Mouse (Mus musculus) lung, postnatal 36 days (tissue): Measurements from ENCODE around the gene Adarb1.

Source experiments
- DNase-seq: peaks from one replicate; pipeline ENCODE4 v3.0.0; 2022; ENCODE audit warnings: mixed read lengths

The Adarb1 gene

DNA sequence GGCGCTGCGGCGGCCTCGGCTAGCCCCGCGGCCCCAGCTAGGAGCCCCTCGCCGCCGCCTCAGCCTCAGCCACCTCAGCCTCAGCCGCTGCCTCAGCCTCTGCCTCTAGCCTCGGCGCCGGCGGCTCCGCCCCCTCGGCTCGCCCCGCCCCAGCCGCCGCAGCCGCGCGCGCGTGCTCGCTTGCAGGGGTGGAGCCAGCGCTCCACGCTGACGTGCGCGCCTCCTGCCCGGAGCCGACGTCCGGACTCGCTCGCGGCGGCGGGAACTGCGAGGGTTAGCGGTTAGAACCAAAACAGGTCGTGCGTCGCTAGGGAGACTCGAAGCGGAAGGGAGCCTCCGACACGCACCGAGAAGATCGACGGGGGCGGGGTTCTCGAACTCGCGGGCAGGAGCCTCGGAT is at the start of gene Adarb1:
Gene Adarb1, minus strand, starts transcription at position 133 of the 400 bp plus-strand sequence.
- peak; percentile 90 for DNase-seq

DNA sequence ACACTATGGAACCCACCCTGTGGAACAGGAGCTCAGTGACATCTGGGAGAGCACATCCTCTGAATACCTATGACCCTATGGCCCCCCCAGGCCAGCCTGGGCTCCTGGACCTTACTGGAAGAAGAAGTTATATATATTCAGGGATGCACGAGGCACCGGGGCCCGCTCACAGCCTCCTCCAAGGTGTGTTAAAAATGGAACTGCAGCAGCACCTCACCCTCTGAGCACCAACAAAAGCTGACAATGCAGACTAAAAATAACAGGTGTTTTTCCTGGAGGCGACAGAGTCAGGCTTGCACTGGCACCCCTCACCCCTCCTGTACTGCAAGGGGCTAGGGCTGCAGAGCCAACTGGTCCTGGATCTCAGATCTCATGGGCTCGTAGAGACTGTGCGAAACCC is 49.3 kb upstream of the Adarb1 start:
- DNase-seq, result no peak

DNA sequence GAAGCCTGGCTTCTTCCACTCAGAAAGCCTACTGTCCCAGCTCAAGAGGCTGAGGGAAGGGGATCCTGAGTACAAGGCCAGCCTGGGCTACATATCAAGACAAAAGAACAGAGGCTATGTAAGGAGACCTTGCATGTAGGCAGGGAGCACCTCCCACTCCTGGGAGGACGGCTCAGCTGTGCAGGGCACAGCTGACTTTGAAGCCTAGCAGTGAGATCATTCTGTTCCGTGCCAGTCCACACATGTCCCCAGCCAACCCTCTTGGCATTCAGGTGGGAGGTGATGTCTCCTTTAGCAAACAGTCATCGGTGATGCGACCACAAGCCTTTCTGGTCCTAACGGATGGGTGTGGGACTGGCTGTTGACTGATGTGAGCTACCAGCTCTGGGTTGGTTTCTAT is 47.8 kb upstream of the Adarb1 start:
- no peak for DNase-seq

DNA sequence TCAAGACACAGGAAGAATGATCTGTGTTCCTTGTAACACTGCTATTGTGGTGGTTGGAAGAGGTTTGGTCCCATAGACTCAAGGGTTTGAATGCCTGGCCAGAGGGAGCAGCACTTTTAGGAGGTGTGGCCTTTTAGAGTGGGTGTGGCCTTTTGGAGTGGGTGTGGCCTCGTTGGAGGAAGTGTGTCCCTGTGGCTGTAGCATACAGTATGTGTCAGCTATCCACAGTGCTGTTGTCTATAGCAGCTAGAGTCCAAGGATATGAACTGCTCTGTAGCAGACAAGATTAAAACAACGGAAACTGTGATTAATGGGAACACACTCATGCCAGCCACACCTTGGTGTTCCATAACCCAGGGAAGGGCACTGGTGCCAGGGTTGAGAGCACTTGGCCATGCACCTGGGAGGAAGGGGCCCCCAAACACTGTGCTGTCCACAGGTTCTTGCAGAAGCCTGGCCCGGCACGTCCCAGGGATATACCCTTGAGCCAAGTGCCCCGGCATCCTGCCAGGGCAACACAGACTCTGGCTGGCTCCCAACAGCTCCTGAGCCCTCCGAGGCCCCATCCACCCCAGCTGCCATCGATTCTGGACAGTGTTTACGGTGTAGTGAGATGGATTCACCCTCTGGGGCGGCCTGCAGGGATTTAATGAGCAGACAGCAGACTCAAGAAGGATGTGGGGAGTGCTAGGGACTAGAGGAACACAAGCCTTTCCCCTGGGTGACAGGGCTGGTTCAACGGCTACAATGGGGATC is 46.3 kb upstream of the Adarb1 start:
- DNase-seq, result peak; percentile 74

DNA sequence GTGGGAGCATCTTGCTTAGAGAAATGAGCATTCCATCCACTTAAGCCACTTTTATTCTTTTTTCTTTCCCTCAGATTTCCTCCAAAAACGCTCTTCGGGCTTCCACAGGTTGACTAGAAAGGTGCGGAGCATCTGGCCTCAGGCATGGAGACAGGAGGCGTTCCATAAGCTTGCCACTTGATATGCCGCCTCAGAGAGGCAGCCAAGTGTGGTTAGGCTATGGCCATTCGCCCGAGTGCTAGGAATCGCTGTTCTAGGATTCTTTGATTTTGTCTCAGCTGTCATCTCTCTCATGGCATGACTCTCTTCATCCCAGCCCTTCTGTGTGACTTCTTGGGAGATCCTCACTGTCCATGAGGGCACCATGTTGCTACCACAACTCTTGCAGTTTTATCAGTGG is 43.1 kb upstream of the Adarb1 start:
- DNase-seq, result no peak

DNA sequence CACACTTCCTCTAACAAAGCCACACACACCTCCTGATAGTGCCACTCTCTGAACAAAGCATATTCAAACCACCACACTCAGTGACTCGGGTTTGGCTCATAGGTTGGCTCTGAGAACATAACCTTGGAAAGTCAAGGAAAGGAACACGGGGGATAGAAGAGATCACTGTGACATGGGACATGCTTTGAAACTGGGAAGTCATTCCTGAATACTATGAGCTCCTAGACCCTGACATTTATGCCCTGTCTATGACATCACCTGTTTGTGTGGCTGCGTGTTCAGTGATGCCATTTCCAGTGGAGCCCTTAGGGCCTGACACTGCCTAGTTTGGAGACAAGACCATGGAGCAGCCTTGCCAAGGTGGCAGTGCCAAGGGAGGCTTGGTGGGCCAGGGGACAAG is 39.6 kb upstream of the Adarb1 start:
- DNase-seq, result no peak

DNA sequence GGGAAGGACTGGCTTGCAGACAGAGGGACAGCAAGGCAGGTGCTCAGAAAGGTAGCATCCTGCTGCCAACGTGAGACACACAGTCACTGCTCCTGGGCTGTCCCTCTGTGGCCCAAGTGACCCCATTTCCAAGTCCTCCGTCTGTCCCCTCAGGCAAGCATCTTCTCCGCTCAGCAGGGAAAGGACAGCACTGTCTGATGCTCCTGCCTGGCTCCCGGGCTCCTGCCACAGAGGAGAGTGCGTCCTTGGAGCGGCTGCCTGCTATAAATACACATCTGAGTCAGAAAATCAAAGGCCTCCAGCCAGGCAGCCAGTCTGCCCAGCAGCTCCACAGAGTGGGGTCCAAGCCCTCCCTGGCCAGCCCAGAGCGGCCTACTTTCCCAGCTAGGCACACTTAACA is 38.4 kb upstream of the Adarb1 start:
- no peak for DNase-seq

DNA sequence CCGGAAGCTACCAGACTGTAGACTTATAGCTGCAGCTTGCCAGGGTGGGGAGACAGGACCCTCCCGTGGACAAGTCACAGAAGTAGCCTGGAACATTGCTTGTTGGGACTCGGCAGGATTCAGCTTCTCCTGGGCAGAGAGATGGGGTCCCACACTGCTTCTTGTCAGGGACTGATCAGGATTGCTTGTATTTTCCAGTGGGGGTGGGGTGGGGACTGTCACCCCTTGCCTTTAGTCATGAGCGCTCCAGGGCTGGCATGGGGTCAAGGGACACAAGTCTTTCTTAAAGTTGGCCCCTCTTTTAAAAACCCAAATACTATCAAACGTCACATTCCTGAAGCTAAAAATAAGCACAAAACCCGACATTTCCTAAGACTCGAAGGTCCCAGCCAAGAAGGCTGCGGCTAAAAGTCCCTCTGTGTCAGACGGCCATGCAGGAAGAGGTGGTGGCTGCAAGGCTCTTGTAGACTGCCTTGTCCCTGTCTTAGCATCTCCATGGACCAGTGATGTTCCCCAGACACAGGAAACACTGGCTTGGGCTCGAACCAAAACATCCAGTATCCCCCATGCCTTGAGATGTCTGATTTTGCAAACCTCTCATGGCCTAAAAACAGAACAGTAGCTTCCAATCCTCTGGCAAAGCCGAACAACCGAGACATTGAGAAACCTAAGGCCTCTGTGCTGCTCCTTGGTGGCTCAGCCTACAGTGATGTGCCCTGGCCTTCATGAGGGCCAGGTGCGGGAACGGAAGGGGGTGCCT is 37.4 kb upstream of the Adarb1 start:
- peak; percentile 55 for DNase-seq

DNA sequence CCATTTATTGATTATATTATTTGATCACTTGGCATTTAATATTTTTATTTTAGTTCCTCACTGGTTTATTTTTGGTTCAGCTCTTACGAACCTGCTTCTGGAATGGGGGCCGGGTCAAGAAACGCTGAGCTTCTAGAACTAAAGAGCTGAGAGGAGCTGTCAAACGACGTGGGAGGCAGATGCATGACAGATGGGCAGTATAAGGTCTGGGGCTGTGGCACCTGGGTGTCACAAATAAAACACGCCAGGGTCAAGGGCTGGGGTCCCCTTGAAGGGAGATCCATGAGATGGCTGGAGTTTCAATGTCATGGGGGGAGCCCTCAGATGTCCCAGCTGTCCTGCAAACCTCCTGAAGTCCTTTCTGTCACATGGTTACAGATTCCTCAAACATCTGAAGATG is 36.7 kb upstream of the Adarb1 start:
- no peak for DNase-seq

DNA sequence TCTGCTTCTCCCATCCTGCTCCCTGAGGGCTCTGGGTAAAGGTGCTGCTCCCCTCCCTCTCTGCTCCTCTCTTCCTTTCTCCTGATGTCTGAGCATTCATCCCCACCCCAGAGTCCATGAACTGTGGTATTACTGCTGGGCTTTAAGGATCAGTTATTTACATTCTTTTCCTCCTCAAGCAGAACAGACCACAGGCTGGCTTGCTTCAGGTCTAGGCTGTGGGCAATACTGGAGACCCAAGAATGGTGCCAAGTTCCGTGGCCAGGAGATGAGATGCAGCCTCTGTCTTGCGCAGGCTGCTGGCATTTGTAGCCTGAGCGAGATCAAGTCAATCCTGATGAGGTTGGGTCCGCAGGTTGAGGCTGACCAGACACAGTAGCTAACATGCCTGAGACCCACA is 33.8 kb upstream of the Adarb1 start:
- no peak for DNase-seq

DNA sequence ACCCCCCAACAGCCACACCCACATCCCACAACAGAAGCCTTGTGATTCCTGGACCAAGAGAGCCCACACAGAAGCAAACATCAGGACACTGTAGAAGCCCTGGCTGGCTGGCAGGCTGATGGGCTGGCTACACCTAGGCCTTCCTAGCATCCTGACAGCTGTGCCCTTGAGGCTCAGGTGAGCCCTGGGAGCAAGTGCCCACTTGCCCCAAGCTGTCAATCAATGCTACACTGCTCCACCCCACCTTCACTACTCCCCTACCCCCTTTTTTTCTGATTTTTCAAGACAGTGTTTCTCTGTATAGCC is 32.0 kb upstream of the Adarb1 start:
- DNase-seq, result no peak

DNA sequence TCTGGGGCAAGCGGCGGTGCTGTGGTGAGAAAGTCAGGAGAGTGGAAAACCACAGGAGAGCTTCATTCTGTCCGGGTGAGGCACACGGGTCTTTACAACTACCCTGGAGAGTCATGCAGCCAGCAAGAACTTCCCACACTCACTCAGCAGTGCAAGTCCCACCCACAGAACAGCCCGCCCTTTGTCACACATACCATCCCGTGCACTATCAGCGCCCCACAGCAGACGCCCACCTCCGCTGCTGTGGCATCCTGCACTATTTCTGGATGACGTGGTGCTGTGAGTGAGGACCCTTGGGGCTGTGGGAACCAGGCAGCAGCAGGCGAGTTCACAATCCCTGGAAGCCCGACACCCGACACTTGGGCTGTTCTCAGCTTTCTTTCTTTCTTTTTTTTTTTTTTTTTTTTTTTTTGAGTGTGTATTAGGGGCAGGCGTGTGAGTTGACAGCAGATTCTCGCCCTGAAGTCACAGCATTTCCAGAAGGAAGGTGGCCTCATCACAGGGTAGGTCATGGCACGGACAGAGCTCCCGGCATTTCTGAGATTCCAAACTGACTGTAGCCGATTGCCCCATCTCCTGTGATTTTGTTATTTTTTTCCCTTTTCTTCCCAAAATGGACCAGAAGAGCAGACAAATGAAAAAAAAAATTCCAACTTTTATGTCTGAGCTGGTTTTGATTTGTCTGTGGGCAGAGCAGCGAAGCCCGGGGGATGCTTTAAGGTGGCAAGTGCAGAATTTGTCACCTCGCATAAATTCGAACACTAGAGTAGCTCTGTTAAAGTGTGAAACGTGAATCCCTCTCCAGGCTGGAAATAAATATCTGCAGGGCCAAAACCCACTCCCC is 31.5 kb upstream of the Adarb1 start:
- no peak for DNase-seq

DNA sequence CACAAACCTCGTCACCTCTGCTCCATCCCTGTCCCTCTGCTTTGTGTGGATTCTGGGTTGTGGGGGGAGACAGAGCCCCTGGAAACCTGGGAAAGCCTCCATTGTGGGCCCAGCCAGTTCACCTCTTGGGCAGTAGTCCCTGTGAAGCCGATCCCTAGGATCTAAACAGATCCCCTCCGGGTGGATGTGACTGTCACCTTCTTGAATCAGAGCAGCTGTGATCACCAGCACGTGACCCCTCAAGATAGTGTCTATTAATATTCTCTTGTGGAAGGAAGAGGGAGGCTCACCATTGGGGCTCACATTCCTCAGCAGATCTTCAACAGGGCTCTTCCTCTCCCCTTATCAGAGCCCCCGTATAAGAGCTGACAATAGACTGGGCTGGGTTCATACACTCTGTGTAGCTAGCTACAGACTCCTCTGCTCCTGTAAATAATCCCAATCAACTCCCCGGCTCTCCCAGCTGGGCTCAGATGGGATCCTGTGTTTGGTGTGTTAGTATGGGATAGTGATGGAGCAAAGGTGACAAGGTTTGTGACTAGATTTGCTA is 30.7 kb upstream of the Adarb1 start:
- DNase-seq, result no peak

DNA sequence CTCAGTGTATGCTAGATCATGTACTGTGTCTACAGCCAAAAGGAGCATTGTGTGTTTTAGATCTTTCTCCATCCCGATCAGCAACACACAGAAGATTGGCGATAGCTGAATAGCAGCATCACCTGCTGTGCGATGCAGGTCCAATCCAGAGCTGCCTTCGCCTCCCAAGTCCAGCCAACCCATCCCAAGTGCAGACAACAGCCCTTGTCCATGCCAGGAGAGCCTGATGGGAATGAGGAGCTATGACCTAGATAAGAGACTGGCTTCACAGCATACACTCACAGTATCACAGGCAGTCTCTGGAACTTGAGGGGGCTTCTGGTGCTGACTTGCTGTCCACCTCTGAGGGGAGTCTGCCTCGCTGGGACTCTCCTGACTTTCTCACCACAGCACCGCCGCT is 30.1 kb upstream of the Adarb1 start:
- no peak for DNase-seq

DNA sequence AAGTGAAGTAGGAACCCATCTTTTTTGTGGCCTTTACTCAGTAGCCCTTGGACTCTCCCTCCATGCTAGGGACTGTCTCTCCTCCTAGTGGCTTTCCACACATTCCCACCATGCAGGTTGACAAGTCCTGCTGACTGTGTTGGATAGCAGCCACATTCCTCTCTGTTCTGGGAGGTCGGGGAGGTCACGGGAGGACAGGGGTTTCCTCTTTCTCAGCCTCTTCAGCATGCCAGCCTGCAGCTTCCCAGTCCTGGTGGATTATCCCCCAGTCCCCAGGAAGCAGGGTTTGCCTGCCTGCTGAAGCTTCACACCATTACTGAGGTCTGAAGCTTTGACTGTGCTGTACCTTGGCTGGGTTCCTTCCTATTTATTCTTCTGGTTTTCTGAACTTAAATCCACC is 29.7 kb upstream of the Adarb1 start:
- DNase-seq, result no peak

DNA sequence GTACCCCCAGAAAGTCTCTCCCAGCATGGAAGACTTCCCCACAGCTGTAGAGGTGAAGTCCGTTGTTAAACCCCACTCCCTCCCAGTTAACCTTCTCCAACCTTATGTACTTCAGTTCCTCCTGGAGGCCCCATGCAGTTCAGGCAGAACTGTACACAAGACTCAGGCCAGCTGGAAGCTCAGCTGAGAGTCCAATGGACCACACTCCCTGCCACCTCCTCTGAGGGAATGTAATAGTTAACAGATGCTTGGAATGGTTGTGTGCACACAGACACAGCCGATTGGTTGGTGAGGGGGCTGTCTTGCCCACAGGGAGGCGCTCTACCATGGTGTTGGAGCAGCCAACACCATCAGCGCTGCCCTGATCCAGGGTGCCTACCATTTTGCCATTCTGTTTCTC is 24.2 kb upstream of the Adarb1 start:
- DNase-seq, result no peak

DNA sequence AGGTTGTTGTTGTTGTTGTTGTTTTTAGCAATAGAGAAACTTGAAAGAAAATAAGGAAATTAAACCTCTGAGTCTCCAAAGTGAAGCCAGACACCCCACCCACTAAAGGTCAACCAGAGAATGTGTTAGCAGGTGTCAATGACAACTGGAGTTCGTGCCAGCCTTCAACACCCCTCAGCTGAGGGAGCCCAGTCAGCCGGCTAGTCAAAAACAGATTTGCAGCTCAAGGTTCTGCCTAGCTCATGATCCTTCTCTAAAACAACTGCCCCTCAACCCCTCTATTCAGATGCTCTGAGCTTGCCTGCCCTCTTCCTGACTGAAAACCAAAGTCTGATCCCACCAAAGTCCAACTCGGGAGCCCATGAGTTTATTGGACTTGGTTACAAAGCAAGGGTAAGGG is 23.7 kb upstream of the Adarb1 start:
- DNase-seq, result no peak

DNA sequence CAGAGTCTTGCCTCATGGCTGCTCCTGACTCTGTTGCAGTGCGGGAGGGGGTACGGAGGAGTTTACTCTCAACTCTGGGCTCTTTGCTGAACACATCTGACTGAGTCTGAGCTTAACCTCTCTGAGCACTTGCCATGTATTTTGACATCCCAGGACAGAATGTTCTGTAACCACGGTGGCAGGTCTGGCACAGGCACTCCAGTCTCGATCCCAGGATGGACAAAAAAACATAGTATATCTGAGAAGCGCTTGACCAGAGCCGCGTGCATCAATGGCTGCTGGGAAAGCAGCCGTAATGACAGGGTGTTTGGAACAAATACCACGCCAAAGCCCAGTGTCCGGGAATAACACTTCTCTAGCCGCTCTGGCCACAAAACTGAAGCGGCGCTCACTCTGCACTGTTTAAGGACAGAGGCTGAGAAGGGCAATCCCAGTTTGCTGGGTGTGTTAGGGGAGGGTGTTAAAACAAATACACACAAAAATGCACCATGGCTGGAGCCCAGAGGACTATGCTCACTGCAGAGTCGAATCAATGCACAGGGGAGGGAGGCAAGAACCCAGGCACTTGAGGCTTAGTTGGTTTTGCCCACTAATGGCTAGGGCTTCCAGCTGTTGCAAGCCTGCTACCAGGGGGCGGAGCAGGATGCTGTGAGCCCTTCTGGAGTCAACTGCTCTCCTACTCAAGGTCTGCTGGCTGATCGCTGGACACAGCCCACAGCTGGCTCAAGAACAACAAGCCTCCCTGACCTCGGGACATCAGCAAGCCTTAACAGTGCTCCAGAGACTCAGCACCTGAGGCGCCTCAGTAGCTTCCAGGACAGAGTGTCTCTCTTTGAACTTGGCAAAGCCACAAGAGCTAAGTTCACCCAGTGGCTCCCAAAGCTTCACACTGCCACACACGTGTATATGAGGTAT is 23.0 kb upstream of the Adarb1 start:
- DNase-seq, result peak; percentile 75

DNA sequence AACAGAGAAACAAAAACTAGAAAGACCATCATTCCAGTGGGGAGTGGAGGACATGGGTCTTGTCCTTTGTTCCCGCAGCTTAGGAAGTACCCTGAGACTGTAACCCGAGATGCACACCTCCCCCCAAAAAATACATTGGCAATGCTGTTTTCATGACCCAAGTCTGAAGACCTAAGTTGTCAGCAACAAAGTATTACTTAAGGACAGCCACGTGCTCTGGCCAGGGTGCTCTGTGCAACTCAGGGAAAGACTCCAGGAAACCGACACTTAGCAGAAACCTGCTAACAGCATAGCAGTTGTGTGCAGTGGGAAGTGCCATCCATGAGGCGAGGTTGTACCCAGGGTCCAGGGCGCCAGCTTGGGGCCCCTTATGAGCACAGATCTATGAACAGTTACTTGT is 22.2 kb upstream of the Adarb1 start:
- DNase-seq, result peak; percentile 12

DNA sequence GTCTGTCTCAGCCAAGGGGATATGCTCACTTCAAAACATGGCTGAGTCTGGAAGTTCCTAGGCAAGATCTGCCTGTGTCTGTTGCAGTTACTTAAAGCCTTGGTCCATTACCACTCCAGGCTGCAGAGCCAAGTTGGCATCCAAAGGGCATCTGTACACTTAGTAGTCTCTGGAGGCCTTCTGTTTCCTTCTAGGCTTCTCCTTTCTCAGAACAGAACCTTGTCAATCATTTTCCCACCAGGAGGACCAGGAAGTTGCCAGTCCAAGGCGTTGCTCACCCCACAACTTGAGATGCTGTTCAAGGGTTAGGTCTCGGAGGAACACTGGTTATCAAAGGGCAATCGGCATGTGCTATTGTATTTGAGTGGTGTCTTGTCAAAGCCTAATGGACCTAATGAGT is 21.0 kb upstream of the Adarb1 start:
- DNase-seq, result no peak

DNA sequence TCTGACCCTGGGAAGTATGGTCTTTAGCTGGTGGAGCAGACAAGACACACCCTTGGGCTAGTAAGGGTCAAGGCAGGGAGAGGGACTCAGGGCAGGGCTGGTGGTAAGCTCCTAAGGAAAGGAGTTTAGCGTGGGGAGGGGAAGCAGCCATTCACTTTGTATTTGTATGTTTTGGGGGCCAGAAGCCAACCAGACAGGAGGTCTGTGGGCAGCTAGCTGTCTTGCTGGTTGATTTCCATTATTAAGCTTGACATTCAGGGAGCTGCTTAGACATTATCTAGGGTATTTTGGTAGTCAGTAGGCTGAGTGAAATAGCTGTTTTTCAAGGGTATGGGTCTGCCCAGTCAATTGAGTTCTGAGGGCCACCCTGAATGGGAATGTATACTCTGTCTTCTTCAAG is 20.0 kb upstream of the Adarb1 start:
- no peak for DNase-seq

DNA sequence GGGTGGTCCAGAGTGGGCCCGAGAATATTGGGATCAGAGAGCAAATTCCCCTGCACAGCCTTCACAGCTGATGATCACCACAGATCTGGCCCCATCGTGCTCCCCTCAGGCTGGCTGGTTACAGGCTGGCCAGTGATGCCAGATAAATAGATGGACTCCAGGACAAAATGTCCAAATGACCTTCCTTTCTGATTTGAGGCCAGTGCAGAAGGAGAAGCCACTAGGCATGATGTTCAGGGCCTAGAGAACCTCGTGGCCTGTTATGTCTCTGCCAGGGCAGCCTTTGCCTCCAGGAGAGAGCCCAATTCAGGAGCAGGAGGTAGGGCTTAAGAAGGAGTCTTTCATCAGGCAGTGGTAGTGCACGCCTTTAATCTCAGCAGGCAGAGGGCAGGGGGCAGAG is 17.3 kb upstream of the Adarb1 start:
- no peak for DNase-seq
